Mouse (Mus musculus) small intestine, adult 2 months (tissue): ENCODE measurements around the gene Mgst2. TPM values are rescaled to one million over a fixed set of nuclear protein-coding genes. Genes with fewer than 3 reads are reported as not detected.
A peak's percentile ranks its signal among the peaks of the same experiment; 100 is the strongest.

Source experiments
- H3K27ac ChIP-seq: fragments of 200-500 bp; 2 replicates; pipeline ENCODE4 v1.5.1; 2012; ENCODE audit warnings: low read depth, low read length, control low read depth, inconsistent platforms; ENCODE audit not compliant: insufficient read depth
- H3K27me3 ChIP-seq: fragments of 200-500 bp; 2 replicates; pipeline ENCODE4 v1.6.1; 2012; ENCODE audit warnings: mild to moderate bottlenecking, moderate library complexity, low read length, inconsistent platforms; ENCODE audit not compliant: control insufficient read depth, insufficient read depth
- H3K36me3 ChIP-seq: fragments of 200-500 bp; 2 replicates; pipeline ENCODE4 v1.6.1; 2012; ENCODE audit warnings: mild to moderate bottlenecking, low read length, control low read depth, inconsistent platforms; ENCODE audit not compliant: control insufficient read depth, insufficient read depth
- H3K4me1 ChIP-seq: fragments of 200-500 bp; 2 replicates; pipeline ENCODE4 v1.6.1; 2012; ENCODE audit warnings: low read length, inconsistent platforms, mixed read lengths; ENCODE audit not compliant: control insufficient read depth, insufficient read depth, insufficient read length
- H3K4me3 ChIP-seq: fragments of 200-500 bp; 2 replicates; pipeline ENCODE4 v1.5.1; 2012; ENCODE audit warnings: low read depth, mild to moderate bottlenecking, control low read depth, inconsistent platforms, low read length, moderate library complexity
- CTCF ChIP-seq: fragments of 200-500 bp; IDR thresholded peaks from 2 replicates; pipeline ENCODE4 v1.5.1; 2012; ENCODE audit warnings: low read depth, mild to moderate bottlenecking, control low read depth, inconsistent platforms, low read length, moderate library complexity, mixed read lengths; ENCODE audit not compliant: insufficient replicate concordance, insufficient read length; ENCODE audit errors: extremely low read depth
- POLR2A ChIP-seq: fragments of 200-500 bp; IDR thresholded peaks from 2 replicates; pipeline ENCODE4 v1.6.1; 2012; ENCODE audit warnings: low read depth, mild to moderate bottlenecking, control low read depth, inconsistent platforms, low read length, moderate library complexity
- WGBS: fragments of 180-500 bp; shearing (Covaris S2); methylation state at CpG from one replicate; pipeline ENCODE4 v1.1.7; 2018; 5-methylcytosine and 5-hydroxymethylcytosine counted together
- polyA plus RNA-seq: library from polyadenylated mRNA; depleted of rRNA; stranded (reverse); fragments of >200 nt; gene quantifications from 2 replicates; pipeline ENCODE4 v1.2.3, GENCODE M21; 2012

Mgst2 gene
- polyA plus RNA-seq, 1 experiment: 19.1 TPM

DNA sequence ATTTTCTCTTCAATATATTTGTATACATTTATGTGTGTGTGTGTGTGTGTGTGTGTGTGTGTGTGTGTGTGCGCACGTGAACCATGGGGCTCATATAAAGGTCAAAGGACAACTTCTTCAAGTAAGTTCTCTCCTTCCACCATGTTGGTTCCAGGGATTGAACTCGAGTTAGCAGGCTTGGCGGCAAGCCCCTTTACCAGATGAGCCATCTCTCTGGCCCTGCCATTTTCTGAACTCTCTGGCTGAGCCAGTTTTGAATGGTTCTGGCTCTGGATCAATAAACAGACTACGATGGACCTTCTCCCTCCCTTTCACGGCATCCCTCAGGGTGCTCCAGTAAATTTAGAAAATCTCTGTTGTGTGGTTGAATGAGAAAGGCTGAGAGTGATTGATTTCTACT lies 26.6 kb downstream of the Mgst2 start:
- 88% methylated on average over 6 of the region's 6 CpGs for WGBS
- H3K36me3 ChIP-seq: peaks cover 7% of the 10 kb centered on the region
- no peak overlapping the region for H3K4me3 ChIP-seq
- TF ChIP-seq CTCF: no peak
- TF ChIP-seq POLR2A: no peak
- H3K27me3 ChIP-seq: no peaks in the 10 kb centered on the region
- no peaks in the 10 kb centered on the region for H3K4me1 ChIP-seq
- H3K27ac ChIP-seq: no peak overlapping the region

DNA sequence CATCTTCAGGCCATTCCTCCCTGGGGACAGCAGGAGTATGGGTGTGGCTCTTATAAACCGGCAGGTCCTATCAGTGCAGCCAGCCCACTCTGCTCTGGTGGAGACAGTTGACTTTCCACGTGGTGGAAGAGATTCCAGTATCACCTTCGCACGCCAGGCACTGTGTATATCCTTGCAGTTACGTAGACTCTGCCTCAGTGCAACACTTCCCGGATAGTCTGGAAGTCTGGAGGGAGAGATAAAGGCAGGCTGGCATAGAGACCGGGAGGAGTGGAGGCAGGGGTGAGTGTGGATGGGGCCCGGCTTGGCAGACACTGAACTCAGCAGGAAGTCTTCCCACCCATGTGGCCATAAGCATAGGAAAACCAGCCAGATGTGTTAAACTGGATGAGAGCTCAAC lies 28.6 kb downstream of the Mgst2 start:
- 82% methylated on average over 8 of the region's 8 CpGs for WGBS
- Histone ChIP-seq H3K36me3 (peaks cover 4% of the 10 kb centered on the region), H3K27ac (no peak overlapping the region), H3K4me1 (no peaks in the 10 kb centered on the region), H3K27me3 (no peaks in the 10 kb centered on the region), H3K4me3 (no peak overlapping the region)
- TF ChIP-seq CTCF (no peak), POLR2A (no peak)

- Histone ChIP-seq H3K4me3 (no peak overlapping the region), H3K27me3 (no peaks in the 10 kb centered on the region), H3K27ac (no peak overlapping the region), H3K4me1 (no peaks in the 10 kb centered on the region; the same call in 1 of the 2 replicates), H3K36me3 (peaks cover 4% of the 10 kb centered on the region; the same call in 1 of the 2 replicates)
- no peak for TF ChIP-seq POLR2A
- no peak for TF ChIP-seq CTCF
- WGBS: 92% methylated on average over 10 of the region's 10 CpGs
These were observed 33.0 kb downstream of the Mgst2 start for GRCm38 (mm10) chr3:51693196-51693595.

DNA sequence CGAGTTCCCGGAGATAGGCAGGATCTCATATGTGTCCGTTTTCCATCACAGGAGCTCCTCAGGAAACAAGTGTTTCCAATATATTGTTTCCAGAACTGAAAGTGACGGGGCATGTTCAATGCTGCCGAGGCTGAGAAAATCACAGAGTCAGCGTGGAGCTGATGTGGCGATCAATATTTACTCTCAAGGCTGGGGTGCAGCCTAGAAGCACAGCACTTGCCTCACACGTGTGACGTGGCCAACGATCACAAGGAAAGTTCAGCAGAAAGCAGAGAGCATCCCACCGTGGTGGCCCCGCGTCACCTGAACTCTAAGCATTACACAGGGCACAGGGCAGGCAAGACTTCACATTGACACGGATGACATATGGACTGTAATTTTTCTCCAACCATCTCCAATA lies 34.4 kb downstream of the Mgst2 start:
- Histone ChIP-seq H3K27ac (no peak overlapping the region), H3K4me3 (no peak overlapping the region), H3K27me3 (no peaks in the 10 kb centered on the region), H3K36me3 (no peaks in the 10 kb centered on the region), H3K4me1 (no peaks in the 10 kb centered on the region; the same call in 1 of the 2 replicates)
- TF ChIP-seq CTCF (no peak), POLR2A (no peak)
- 86% methylated on average over 14 of the region's 14 CpGs for whole genome bisulfite sequencing

DNA sequence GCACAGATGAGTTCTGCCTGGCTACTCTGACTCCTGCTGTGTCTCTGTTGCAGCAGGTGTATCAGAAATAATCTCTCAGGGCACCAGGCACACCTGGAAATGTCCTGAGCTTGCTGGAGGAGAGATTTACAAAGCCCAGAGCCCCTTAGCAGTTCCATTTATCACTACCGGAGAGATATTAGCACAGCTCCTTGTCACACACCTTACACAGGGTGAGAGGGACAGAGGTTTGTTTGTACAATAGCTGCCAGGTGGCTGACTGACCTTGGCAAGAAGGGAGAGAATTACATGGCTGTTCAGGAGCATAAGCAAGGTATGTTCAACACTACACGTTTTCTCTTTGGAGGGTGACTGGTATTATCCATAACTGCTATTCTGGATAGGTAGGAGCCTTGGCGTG lies 35.6 kb downstream of the Mgst2 start:
- Histone ChIP-seq H3K27me3 (no peaks in the 10 kb centered on the region), H3K36me3 (no peaks in the 10 kb centered on the region), H3K27ac (no peak overlapping the region), H3K4me1 (peaks cover 4% of the 10 kb centered on the region), H3K4me3 (no peak overlapping the region)
- TF ChIP-seq CTCF: no peak
- 43% methylated on average over 3 of the region's 3 CpGs for WGBS

GRCm38 (mm10) chr3:51697931-51698330 lies 37.8 kb downstream of the Mgst2 start:
- H3K4me3 ChIP-seq: no peak overlapping the region
- 91% methylated on average over 3 of the region's 3 CpGs for WGBS
- H3K4me1 ChIP-seq: peaks cover 7% of the 10 kb centered on the region
- TF ChIP-seq CTCF (no peak), POLR2A (no peak)
- no peaks in the 10 kb centered on the region for H3K27me3 ChIP-seq
- no peaks in the 10 kb centered on the region for H3K36me3 ChIP-seq
- H3K27ac ChIP-seq: no peak overlapping the region

DNA sequence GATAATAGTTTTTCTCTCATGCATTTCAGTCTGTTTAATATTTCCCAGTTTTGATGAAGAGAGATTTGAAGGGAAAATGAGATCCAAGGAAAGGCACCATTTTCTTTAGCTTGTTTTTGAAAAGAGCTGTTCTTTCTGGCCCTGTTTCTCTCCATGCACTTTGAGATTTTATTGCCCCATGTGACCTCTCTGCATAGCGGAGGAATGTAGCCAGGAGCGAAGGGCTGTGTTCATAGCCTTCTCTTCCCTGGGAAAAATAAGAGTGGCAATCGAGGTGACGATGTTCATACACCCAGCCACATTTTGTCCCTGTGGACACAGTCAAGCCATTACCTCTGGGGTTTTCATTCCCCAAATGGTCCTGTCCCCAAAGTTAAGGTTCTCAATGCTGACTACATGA lies 40.0 kb downstream of the Mgst2 start:
- Histone ChIP-seq H3K27ac (no peak overlapping the region), H3K4me1 (peaks cover 7% of the 10 kb centered on the region), H3K27me3 (no peaks in the 10 kb centered on the region), H3K4me3 (no peak overlapping the region), H3K36me3 (no peaks in the 10 kb centered on the region)
- WGBS: 32% methylated on average over 4 of the region's 4 CpGs
- TF ChIP-seq POLR2A: no peak
- TF ChIP-seq CTCF: no peak

- Histone ChIP-seq H3K27ac (0 out of 2 replicates have a peak overlapping the region, but pooled peaks have one; percentile 0), H3K4me3 (no peak overlapping the region; the same call in 1 of the 2 replicates), H3K36me3 (no peaks in the 10 kb centered on the region), H3K27me3 (no peaks in the 10 kb centered on the region), H3K4me1 (peaks cover 7% of the 10 kb centered on the region)
- TF ChIP-seq POLR2A: no peak
- no peak for TF ChIP-seq CTCF
- 33% methylated on average over 15 of the region's 15 CpGs for WGBS
These were observed 40.6 kb downstream of the Mgst2 start for GRCm38 (mm10) chr3:51700731-51701280.
